Mouse (Mus musculus): ENCODE data around the gene Intu.
A peak's percentile ranks its signal among the peaks of the same experiment; 100 is the strongest.

GRCm38 (mm10) chr3:40745661-40746547, 214.8 kb downstream of the Intu start:
- peak; percentile 2; the same call in 1 of the 2 replicates for TF ChIP-seq POLR2A (IDR thresholded peaks at IDR 0.05; ENCODE audit: control insufficient read depth, low read depth, low read length)
- no peak for TF ChIP-seq CTCF (IDR thresholded peaks at IDR 0.05; ENCODE audit: control insufficient read depth, insufficient read depth, insufficient replicate concordance, low read depth, low read length)

Data from testis, adult 2 months (tissue).